Mouse (Mus musculus) cortical plate, adult 2 months (tissue): Measurements from ENCODE around the gene Spag7. TPM values are rescaled to one million over a fixed set of nuclear protein-coding genes. Genes with fewer than 3 reads are reported as not detected.

ENCODE experiments used
- H3K27ac ChIP-seq: fragments of 200-500 bp; 2 replicates; pipeline ENCODE4 v1.5.1; 2012; ENCODE audit warnings: low read length, control low read depth, inconsistent platforms; ENCODE audit not compliant: insufficient read depth
- H3K4me1 ChIP-seq: fragments of 200-500 bp; 2 replicates; pipeline ENCODE4 v1.6.1; 2011; ENCODE audit warnings: low read length; ENCODE audit not compliant: control insufficient read depth, insufficient read depth
- H3K4me3 ChIP-seq: fragments of 200-500 bp; 2 replicates; pipeline ENCODE4 v1.5.1; 2011; ENCODE audit warnings: mild to moderate bottlenecking, low read length, control low read depth; ENCODE audit not compliant: insufficient read depth
- CTCF ChIP-seq: fragments of 200-500 bp; IDR thresholded peaks from 2 replicates; pipeline ENCODE4 v1.5.1; 2011; ENCODE audit warnings: mild to moderate bottlenecking, control low read depth, low read length; ENCODE audit not compliant: insufficient read depth; ENCODE audit errors: extremely low read depth
- POLR2A ChIP-seq: fragments of 200-500 bp; IDR thresholded peaks from 2 replicates; pipeline ENCODE4 v1.6.1; 2011; ENCODE audit warnings: mild to moderate bottlenecking, low read length, control low read depth; ENCODE audit not compliant: insufficient read depth; ENCODE audit errors: extremely low read depth
- polyA plus RNA-seq: library from polyadenylated mRNA; depleted of rRNA; stranded (reverse); fragments of >200 nt; gene quantifications from 2 replicates; pipeline ENCODE4 v1.2.3, GENCODE M21; 2012; rRNA removed

The Spag7 gene
- polyA plus RNA-seq, 1 experiment = 74.5 TPM

GRCm38 (mm10) chr11:70615074-70615473 lies 54.1 kb downstream of the Spag7 start:
- Histone ChIP-seq H3K27ac (no peak overlapping the region), H3K4me1 (no peaks in the 10 kb centered on the region), H3K4me3 (no peak overlapping the region)
- TF ChIP-seq POLR2A (0 out of 2 replicates have a peak, but pooled peaks have one; percentile 5), CTCF (no peak)

Other genes starting within 250 kb of the Spag7 start
- 58.1 and 61.5 TPM in 2 replicates for gene Arrb2, start 236.8 kb downstream of the Spag7 start, polyA plus RNA-seq
- gene Med11, start 217.5 kb downstream of the Spag7 start, polyA plus RNA-seq = 14.8 and 15.4 TPM in 2 replicates
- 0.44 and 0.47 TPM in 2 replicates for gene Zmynd15, start 210.0 kb downstream of the Spag7 start, polyA plus RNA-seq
- 1.7 and 2.4 TPM in 2 replicates for gene Cxcl16, start 209.4 kb downstream of the Spag7 start, polyA plus RNA-seq
- 0.44 and 0.95 TPM in 2 replicates for gene Tm4sf5, start 164.2 kb downstream of the Spag7 start, polyA plus RNA-seq
- gene Vmo1, start 154.8 kb downstream of the Spag7 start, polyA plus RNA-seq = 0.23 and 0.34 TPM in 2 replicates
- not detected in 2 replicates for gene Gltpd2, start 150.2 kb downstream of the Spag7 start, polyA plus RNA-seq
- gene Psmb6, start 144.0 kb downstream of the Spag7 start, polyA plus RNA-seq = 240 and 248 TPM in 2 replicates
- not detected in 2 replicates for gene Gm40193, start 136.5 kb downstream of the Spag7 start, polyA plus RNA-seq
- gene Pld2, start 129.4 kb downstream of the Spag7 start, polyA plus RNA-seq = 21.4 and 24.4 TPM in 2 replicates
- 318 and 325 TPM in 2 replicates for gene Mink1, start 106.5 kb downstream of the Spag7 start, polyA plus RNA-seq
- not detected in 2 replicates for gene 4930544D05Rik, start 53.6 kb downstream of the Spag7 start, polyA plus RNA-seq
- 0.19 and 0.27 TPM in 2 replicates for gene Chrne, start 50.2 kb downstream of the Spag7 start, polyA plus RNA-seq
- not detected in 2 replicates for gene Gp1ba, start 30.3 kb downstream of the Spag7 start, polyA plus RNA-seq
- 124 and 128 TPM in 2 replicates for gene Rnf167, start 22.2 kb downstream of the Spag7 start, polyA plus RNA-seq
- gene Slc25a11, start 21.9 kb downstream of the Spag7 start, polyA plus RNA-seq = 139 and 143 TPM in 2 replicates
- 270 and 277 TPM in 2 replicates for gene Pfn1, start 14.8 kb downstream of the Spag7 start, polyA plus RNA-seq
- 26.4 and 26.6 TPM in 2 replicates for gene Eno3, start 12.2 kb downstream of the Spag7 start, polyA plus RNA-seq
- gene Camta2, start 18.7 kb upstream of the Spag7 start, polyA plus RNA-seq = 126 and 138 TPM in 2 replicates
- gene Inca1, start 30.7 kb upstream of the Spag7 start, polyA plus RNA-seq = 4.8 and 5.2 TPM in 2 replicates
- gene Kif1c, start 31.1 kb upstream of the Spag7 start, polyA plus RNA-seq = 51.2 and 53.7 TPM in 2 replicates
- 8.0 and 8.9 TPM in 2 replicates for gene Zfp3, start 94.8 kb upstream of the Spag7 start, polyA plus RNA-seq
- gene Scimp, start 143.2 kb upstream of the Spag7 start, polyA plus RNA-seq = 0.11 and 0.15 TPM in 2 replicates
- gene Rabep1, start 175.4 kb upstream of the Spag7 start, polyA plus RNA-seq = 40.7 and 41.7 TPM in 2 replicates